Mouse (Mus musculus): Measurements from ENCODE around the gene Drc3.

The Drc3 gene

DNA sequence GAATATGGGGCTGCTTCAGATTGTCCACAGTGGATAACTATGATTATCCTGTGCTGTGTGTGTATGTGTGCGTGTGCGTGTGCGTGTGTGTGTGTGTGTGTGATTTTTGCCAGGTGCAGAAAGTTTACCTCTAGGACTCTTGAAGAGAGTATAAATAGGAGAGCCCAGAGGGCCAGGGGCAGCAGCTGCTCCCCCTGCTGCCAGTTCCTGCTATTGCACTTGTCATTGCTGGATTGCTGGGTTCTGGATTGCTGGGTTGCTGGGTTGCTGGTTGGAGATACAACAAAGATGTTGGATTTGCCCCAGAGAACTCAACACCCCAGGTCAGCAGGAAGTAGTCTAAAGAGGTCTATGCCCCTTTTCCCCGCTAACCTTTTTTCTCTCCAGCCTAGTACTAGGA is 14.8 kb upstream of the Drc3 start:
- DNase-seq, result peak; percentile 55 to 67

DNA sequence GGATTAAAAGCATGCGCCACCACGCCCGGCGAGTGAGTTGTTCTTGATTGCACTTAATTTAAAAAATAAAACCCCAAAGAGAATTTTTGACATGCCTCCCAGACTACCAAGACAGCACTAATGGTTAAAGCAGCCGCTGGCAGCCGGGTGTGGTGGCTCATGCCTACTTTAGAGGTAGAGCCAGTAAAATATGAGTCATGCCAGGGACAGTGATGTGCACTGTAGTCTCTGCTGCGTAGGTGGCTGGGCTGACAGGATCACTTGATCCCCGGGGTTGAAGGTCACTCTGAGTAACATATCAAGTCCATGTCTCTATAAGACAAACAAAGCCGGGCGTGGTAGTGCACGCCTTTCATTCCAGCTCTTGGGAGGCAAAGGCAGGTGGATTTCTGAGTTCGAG is 13.8 kb upstream of the Drc3 start:
- peak; percentile 30 to 46 for DNase-seq

DNA sequence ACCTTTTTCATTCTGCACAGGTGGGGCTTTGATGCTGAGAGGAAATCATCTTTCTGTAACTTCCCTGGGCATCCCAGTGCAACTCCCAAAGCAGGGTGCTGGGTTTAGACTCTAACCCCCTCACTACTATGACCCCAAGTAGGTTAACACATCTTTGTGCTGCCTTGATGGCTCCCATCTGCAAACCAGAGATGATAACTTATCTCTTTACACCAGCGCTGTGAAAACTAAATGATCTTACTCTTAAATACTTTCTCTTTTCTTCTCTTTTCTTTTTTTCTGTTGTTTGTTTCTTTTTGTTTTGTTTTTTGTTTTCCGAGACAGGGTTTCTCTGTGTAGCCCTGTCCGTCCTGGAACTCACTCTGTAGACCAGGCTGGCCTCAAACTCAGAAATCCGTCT is 7.3 kb upstream of the Drc3 start:
- no peak for DNase-seq

DNA sequence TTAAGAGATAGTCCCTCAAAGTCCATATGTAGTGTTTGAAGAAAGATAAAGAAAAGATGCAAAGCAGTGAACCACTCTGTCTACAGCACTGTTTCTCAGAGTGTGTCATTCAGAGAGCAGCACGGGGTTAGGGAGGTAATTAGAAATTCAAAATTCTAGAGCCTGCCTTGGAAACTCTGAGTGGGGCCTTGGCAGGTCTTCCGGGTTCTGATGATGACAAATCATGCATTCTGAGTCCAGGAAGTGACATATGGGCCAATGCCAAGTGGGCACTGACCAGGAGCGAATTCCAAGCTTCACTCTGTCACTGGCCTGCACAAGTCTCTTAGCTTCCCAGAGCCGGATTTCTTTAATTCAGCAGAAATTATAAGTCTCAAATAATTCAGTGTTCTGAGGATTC is 6.6 kb upstream of the Drc3 start:
- DNase-seq, result peak; percentile 84 to 89

DNA sequence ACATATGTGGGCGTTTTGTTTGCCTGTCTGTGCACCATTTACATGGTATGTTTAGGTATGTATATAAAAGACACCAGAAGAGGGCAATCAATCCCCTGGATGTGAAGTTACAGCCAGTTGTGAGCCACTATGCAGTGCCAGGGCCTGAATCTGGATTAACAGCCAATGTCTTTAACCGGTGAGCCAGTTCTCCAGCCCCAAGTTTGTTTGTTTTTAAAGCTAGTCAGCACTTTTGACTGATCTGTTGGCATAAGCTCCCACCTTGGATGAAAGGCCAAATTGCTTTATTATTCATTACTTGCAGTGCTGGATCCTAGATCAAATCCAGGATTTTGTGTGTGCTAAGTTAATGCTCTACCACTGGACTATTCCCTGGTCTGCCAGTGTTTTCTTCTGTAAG is 1.7 kb upstream of the Drc3 start:
- peak; percentile 46 to 63 for DNase-seq

GRCm38 (mm10) chr11:60351925-60352371 is 1.2 kb upstream of the Drc3 start:
- DNase-seq, result peak; percentile 32 to 61

GRCm38 (mm10) chr11:60355952-60356351 is 2.8 kb downstream of the Drc3 start:
- no peak for DNase-seq

- DNase-seq, result no peak
These were observed 4.0 kb downstream of the Drc3 start for GRCm38 (mm10) chr11:60357116-60357515.

DNA sequence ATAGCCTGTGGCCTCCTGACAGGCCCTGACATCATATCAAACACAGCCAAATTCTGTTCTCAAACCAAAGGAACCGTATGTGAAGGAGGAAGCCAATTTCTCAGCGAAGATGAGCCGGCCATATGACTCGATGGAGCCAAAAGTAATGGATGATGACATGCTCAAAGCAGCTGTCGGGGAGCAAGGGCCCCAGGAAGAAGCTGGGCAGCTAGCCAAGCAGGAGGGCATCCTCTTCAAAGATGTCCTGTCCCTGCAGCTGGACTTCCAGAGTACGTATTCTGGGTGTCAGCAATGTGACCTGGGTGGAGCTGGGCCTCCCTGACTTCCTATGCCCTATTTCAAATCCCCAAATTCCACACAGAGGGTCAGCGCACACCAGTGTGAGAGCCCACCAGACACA is 5.4 kb downstream of the Drc3 start:
- DNase-seq, result peak in 1 of 2 experiments; percentile 32

- DNase-seq, result no peak
These were observed 6.0 kb downstream of the Drc3 start for GRCm38 (mm10) chr11:60359138-60359537.

DNA sequence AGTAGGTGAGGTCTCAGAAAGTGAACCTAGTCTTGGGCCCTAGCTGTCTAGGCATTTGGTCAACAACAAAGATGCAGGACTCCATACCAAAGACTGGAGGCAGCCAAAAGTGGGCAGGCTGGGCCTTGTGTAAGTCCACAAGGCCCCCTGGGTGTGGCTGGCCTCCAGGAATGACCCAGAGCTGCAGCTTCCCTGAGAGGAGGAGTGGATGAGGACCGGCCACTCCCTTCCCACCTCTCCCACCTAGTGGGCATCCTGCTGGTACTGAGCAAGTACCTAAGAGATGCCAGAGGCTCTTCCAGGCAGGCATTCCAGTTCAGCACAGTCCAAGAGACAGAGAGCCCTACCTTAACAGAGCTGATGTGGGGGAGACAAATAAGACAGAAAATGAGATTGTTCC is 6.8 kb downstream of the Drc3 start:
- DNase-seq, result no peak

DNA sequence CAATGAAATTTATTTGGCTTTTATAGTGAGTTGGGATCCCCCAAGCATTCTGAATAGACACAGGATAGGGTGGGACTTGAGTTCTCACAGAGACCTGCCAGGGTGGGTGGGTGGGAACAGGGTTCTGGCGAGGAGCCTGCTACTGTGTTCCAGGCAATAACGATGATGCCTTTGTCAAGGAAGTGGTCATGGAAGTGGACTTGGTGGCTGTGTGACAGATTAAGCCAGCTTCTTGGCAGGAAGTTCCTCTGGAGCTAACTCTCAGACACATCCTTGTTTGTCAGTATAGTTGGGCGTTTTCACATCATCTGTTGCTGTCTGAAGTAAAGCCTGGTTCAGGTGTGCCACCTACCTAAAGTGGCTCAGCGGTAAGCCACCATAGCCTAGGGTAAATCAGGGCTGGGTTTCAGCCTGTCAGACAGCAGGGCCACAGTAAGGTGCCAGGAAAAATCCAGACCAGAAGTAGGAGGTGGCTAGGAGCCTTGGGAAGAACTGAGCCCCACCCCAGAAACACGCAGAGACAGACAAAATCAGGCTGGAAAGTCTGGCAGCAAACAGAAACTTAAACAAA is 7.6 kb downstream of the Drc3 start:
- DNase-seq, result peak in 1 of 2 experiments; percentile 35

- DNase-seq, result no peak
These were observed 13.3 kb downstream of the Drc3 start for GRCm38 (mm10) chr11:60366239-60367019.

DNA sequence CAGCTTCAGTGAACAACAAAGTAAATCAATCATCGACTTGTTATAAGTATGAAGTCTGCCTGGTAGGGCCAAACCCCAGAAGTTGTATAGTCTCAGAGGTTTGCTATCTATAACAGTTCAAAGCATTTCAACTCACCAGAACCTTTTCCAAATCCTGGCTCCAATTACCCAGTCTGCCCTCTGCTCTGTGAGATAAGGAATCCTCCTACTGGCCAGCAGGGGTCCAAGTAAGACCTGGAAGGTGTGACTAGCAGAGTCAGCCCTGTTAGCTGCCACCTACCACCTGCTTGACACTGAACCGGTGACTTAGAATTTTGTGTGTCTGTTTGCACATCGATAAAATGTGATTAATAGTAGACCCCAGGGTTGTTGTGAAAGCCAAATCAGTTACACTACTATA is 14.1 kb downstream of the Drc3 start:
- no peak for DNase-seq

DNA sequence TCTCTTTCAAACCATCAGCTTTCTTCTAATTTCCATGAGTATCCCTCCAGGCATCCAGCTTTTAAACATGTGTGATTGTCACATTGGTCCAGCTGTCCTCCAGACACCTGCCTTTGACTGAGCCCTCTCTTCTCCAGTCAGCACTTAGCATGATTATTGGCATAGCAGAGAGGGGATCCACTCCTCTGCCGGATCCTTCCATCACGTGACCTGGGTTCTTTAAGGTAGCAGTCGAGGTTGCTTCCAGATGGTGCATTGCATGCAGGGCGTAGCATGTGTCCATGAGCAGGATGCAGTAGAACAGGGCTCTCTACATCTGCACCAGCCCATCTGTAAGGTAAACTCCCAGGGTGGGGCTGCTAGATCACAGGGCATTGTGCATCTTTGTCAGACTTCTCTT is 15.8 kb downstream of the Drc3 start:
- no peak for DNase-seq

GRCm38 (mm10) chr11:60369448-60369847 is 16.3 kb downstream of the Drc3 start:
- DNase-seq, result no peak

- no peak for DNase-seq
These were observed 17.3 kb downstream of the Drc3 start for GRCm38 (mm10) chr11:60370431-60370830.

DNA sequence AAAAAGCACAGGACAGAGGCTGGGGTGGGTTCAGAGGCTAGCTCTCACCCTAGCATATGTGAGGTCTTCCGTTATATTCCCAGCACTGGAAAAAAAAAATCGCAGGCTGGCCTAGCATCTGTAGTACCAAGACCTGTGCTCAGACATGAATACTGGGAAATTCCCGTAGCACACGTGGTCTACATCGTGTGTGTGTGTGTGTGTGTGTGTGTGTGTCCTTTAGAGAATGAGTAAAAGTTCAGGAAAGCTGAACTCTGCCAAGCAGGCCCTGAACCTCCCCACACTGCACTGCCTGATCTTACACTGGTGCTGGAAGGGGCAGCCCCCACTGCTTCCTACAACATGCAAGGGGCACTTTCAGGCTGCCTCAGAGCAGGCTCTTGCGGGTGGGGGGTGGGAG is 21.4 kb downstream of the Drc3 start:
- DNase-seq, result no peak

GRCm38 (mm10) chr11:60383518-60383917 is 30.4 kb downstream of the Drc3 start:
- DNase-seq, result no peak

- no peak for DNase-seq
These were observed 31.8 kb downstream of the Drc3 start for GRCm38 (mm10) chr11:60384762-60385421.

- DNase-seq, result no peak
These were observed 32.8 kb downstream of the Drc3 start for GRCm38 (mm10) chr11:60385946-60386345.

DNA sequence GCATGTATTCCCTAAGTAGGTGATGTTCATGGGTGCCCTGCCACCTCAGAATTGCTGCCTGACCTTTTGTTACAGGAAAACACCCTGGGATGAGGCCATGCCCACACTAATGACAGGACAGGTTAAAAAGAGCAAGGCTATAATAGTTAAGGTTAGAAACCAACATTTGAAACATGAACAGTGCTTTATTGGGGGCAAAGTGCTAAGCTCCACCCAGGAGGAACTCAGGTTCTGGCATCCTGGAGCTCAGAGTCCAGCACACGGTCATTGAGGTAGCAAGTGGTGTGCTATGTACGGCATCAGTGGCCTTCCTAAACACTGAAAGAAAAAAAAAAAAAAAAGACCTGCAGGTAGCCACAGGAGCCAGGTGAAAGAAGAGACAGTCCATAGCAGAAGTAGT is 34.8 kb downstream of the Drc3 start:
- DNase-seq, result no peak

GRCm38 (mm10) chr11:60391346-60391745 is 38.2 kb downstream of the Drc3 start:
- DNase-seq, result no peak

DNA sequence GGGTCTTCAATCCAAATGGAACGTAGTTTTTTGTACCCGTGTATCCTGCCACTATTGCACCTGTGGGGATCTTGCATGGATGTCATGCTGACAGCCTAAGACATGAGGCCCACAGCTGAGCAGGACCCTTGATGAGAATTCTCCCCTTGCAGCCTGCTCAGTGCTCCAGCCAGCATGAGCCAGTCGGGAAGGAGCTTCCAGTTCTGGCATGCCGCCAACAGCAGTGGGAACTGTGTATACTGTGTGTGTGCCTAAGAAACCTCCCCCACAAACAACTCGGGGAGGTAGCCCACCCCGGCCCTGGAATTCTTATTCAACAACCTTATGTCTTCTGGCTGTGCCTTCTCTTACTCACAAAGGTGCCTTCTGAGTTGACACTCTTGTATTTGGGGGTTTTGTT is 43.4 kb downstream of the Drc3 start:
- peak in 1 of 2 experiments; percentile 37 for DNase-seq
